Mouse (Mus musculus): ENCODE results near the gene Cage1. TPM values are rescaled to one million over a fixed set of nuclear protein-coding genes. Genes with fewer than 3 reads are reported as not detected.
A peak's percentile ranks its signal among the peaks of the same experiment; 100 is the strongest.

Gene Cage1
- polyA plus RNA-seq, 1 experiment from 2014 or later, result 3.4 TPM

- WGBS, result 76% methylated on average over 3 of the region's 3 CpGs
- ATAC-seq (ENCODE audit: low FRiP score), result no peak
- Histone ChIP-seq H3K4me3 (replicated peaks; ENCODE audit: low read length) (no peak overlapping the region), H3K9me3 (ENCODE audit: control insufficient read depth, low read length) (no peaks in the 10 kb centered on the region), H3K4me2 (replicated peaks) (no peak overlapping the region), H3K27ac (no peak overlapping the region), H3K4me1 (replicated peaks; ENCODE audit: control insufficient read depth, insufficient read depth, low read length) (no peaks in the 10 kb centered on the region), H3K9ac (no peak overlapping the region), H3K27me3 (ENCODE audit: control insufficient read depth, insufficient read depth, low read length) (no peaks in the 10 kb centered on the region), H3K36me3 (replicated peaks; ENCODE audit: control insufficient read depth, insufficient read depth) (no peaks in the 10 kb centered on the region)
- DNase-seq (ENCODE audit: low spot score), result no peak
These were observed 18.1 kb downstream of the Cage1 start for GRCm38 (mm10) chr13:38018791-38019190.

GRCm38 (mm10) chr13:38015591-38015990, 21.3 kb downstream of the Cage1 start:
- H3K4me2 ChIP-seq (replicated peaks), result no peak overlapping the region
- no peak overlapping the region for H3K4me3 ChIP-seq (replicated peaks; ENCODE audit: low read length)
- no peaks in the 10 kb centered on the region for H3K36me3 ChIP-seq (replicated peaks; ENCODE audit: control insufficient read depth, insufficient read depth)
- H3K27me3 ChIP-seq (ENCODE audit: control insufficient read depth, insufficient read depth, low read length), result no peaks in the 10 kb centered on the region
- no peak overlapping the region for H3K9ac ChIP-seq
- no peaks in the 10 kb centered on the region for H3K9me3 ChIP-seq (ENCODE audit: control insufficient read depth, low read length)
- no peaks in the 10 kb centered on the region for H3K4me1 ChIP-seq (replicated peaks; ENCODE audit: control insufficient read depth, insufficient read depth, low read length)
- 94% methylated on average over 4 of the region's 4 CpGs for WGBS
- ATAC-seq (ENCODE audit: low FRiP score) (no peak), DNase-seq (ENCODE audit: low spot score) (no peak)
- H3K27ac ChIP-seq, result no peak overlapping the region

- H3K27ac ChIP-seq, result no peak overlapping the region
- no peaks in the 10 kb centered on the region for H3K9me3 ChIP-seq (ENCODE audit: control insufficient read depth, low read length)
These were observed 24.4 kb downstream of the Cage1 start for GRCm38 (mm10) chr13:38012436-38012835.

GRCm38 (mm10) chr13:38010444-38010910, 26.4 kb downstream of the Cage1 start:
- Histone ChIP-seq H3K4me3 (replicated peaks; ENCODE audit: low read length) (no peak overlapping the region), H3K27me3 (ENCODE audit: control insufficient read depth, insufficient read depth, low read length) (no peaks in the 10 kb centered on the region), H3K9ac (no peak overlapping the region), H3K27ac (no peak overlapping the region), H3K36me3 (replicated peaks; ENCODE audit: control insufficient read depth, insufficient read depth) (no peaks in the 10 kb centered on the region), H3K4me1 (replicated peaks; ENCODE audit: control insufficient read depth, insufficient read depth, low read length) (no peaks in the 10 kb centered on the region), H3K4me2 (replicated peaks) (no peak overlapping the region), H3K9me3 (ENCODE audit: control insufficient read depth, low read length) (no peaks in the 10 kb centered on the region)
- no peak for ATAC-seq (ENCODE audit: low FRiP score)
- no peak for DNase-seq (ENCODE audit: low spot score)
- 87% methylated on average over 5 of the region's 5 CpGs for WGBS

More at GRCm38 (mm10) chr13:38012436-38012835, 24.4 kb downstream of the Cage1 start:
- ATAC-seq (ENCODE audit: low FRiP score) (no peak), DNase-seq (ENCODE audit: low spot score) (no peak)
- no peaks in the 10 kb centered on the region for H3K27me3 ChIP-seq (ENCODE audit: control insufficient read depth, insufficient read depth, low read length)
- 88% methylated on average over 5 of the region's 5 CpGs for WGBS
- H3K4me1 ChIP-seq (replicated peaks; ENCODE audit: control insufficient read depth, insufficient read depth, low read length), result no peaks in the 10 kb centered on the region
- H3K4me2 ChIP-seq (replicated peaks), result no peak overlapping the region
- H3K4me3 ChIP-seq (replicated peaks; ENCODE audit: low read length), result no peak overlapping the region
- no peak overlapping the region for H3K9ac ChIP-seq
- H3K36me3 ChIP-seq (replicated peaks; ENCODE audit: control insufficient read depth, insufficient read depth), result no peaks in the 10 kb centered on the region

- H3K4me1 ChIP-seq (replicated peaks; ENCODE audit: control insufficient read depth, insufficient read depth, low read length), result no peaks in the 10 kb centered on the region
- no peaks in the 10 kb centered on the region for H3K27me3 ChIP-seq (ENCODE audit: control insufficient read depth, insufficient read depth, low read length)
- no peak overlapping the region for H3K4me3 ChIP-seq (replicated peaks; ENCODE audit: low read length)
- H3K9ac ChIP-seq, result no peak overlapping the region
- no peak for ATAC-seq (ENCODE audit: low FRiP score)
- H3K9me3 ChIP-seq (ENCODE audit: control insufficient read depth, low read length), result no peaks in the 10 kb centered on the region
- H3K36me3 ChIP-seq (replicated peaks; ENCODE audit: control insufficient read depth, insufficient read depth), result no peaks in the 10 kb centered on the region
- 83% methylated on average over 5 of the region's 5 CpGs for WGBS
- no peak overlapping the region for H3K27ac ChIP-seq
- H3K4me2 ChIP-seq (replicated peaks), result no peak overlapping the region
- no peak for DNase-seq (ENCODE audit: low spot score)
These were observed 27.0 kb downstream of the Cage1 start for GRCm38 (mm10) chr13:38009721-38010408.

GRCm38 (mm10) chr13:38007972-38008371, 28.9 kb downstream of the Cage1 start:
- Histone ChIP-seq H3K4me2 (replicated peaks) (no peak overlapping the region), H3K36me3 (replicated peaks; ENCODE audit: control insufficient read depth, insufficient read depth) (no peaks in the 10 kb centered on the region), H3K27me3 (ENCODE audit: control insufficient read depth, insufficient read depth, low read length) (no peaks in the 10 kb centered on the region), H3K9me3 (ENCODE audit: control insufficient read depth, low read length) (no peaks in the 10 kb centered on the region), H3K9ac (no peak overlapping the region), H3K4me3 (replicated peaks; ENCODE audit: low read length) (no peak overlapping the region), H3K27ac (no peak overlapping the region), H3K4me1 (replicated peaks; ENCODE audit: control insufficient read depth, insufficient read depth, low read length) (no peaks in the 10 kb centered on the region)
- DNase-seq (ENCODE audit: low spot score) (no peak), ATAC-seq (ENCODE audit: low FRiP score) (no peak)
- WGBS, result 94% methylated on average over 2 of the region's 2 CpGs

GRCm38 (mm10) chr13:38002461-38002860, 34.4 kb downstream of the Cage1 start:
- DNase-seq (ENCODE audit: low spot score) (no peak), ATAC-seq (ENCODE audit: low FRiP score) (no peak)
- H3K4me3 ChIP-seq (replicated peaks; ENCODE audit: low read length), result no peak overlapping the region
- H3K9ac ChIP-seq, result no peak overlapping the region
- WGBS, result 52% methylated on average over 1 of the region's 1 CpGs
- H3K36me3 ChIP-seq (replicated peaks; ENCODE audit: control insufficient read depth, insufficient read depth), result no peaks in the 10 kb centered on the region
- H3K9me3 ChIP-seq (ENCODE audit: control insufficient read depth, low read length), result no peaks in the 10 kb centered on the region
- no peak overlapping the region for H3K27ac ChIP-seq
- no peak overlapping the region for H3K4me2 ChIP-seq (replicated peaks)
- H3K27me3 ChIP-seq (ENCODE audit: control insufficient read depth, insufficient read depth, low read length), result no peaks in the 10 kb centered on the region
- no peaks in the 10 kb centered on the region for H3K4me1 ChIP-seq (replicated peaks; ENCODE audit: control insufficient read depth, insufficient read depth, low read length)

GRCm38 (mm10) chr13:37999713-38000112, 37.2 kb downstream of the Cage1 start:
- no peaks in the 10 kb centered on the region for H3K36me3 ChIP-seq (replicated peaks; ENCODE audit: control insufficient read depth, insufficient read depth)
- DNase-seq (ENCODE audit: low spot score), result no peak
- 83% methylated on average over 3 of the region's 3 CpGs for WGBS

GRCm38 (mm10) chr13:37994405-37994749, 42.5 kb downstream of the Cage1 start:
- Histone ChIP-seq H3K9me3 (ENCODE audit: control insufficient read depth, low read length) (no peaks in the 10 kb centered on the region), H3K27ac (peak overlapping the region; percentile 73), H3K4me2 (replicated peaks) (peak overlapping the region; percentile 89), H3K27me3 (ENCODE audit: control insufficient read depth, insufficient read depth, low read length) (no peaks in the 10 kb centered on the region), H3K9ac (peak overlapping the region; percentile 97), H3K4me3 (replicated peaks; ENCODE audit: low read length) (peak overlapping the region; percentile 98), H3K36me3 (replicated peaks; ENCODE audit: control insufficient read depth, insufficient read depth) (peaks cover 25% of the 10 kb centered on the region), H3K4me1 (replicated peaks; ENCODE audit: control insufficient read depth, insufficient read depth, low read length) (peaks cover 8% of the 10 kb centered on the region)
- DNase-seq (ENCODE audit: low spot score) (no peak), ATAC-seq (ENCODE audit: low FRiP score) (peak; percentile 59)
- 18% methylated on average over 7 of the region's 7 CpGs for WGBS

More at GRCm38 (mm10) chr13:37999713-38000112, 37.2 kb downstream of the Cage1 start:
- Histone ChIP-seq H3K9me3 (ENCODE audit: control insufficient read depth, low read length) (no peaks in the 10 kb centered on the region), H3K27me3 (ENCODE audit: control insufficient read depth, insufficient read depth, low read length) (no peaks in the 10 kb centered on the region), H3K9ac (no peak overlapping the region), H3K4me2 (replicated peaks) (no peak overlapping the region), H3K4me3 (replicated peaks; ENCODE audit: low read length) (no peak overlapping the region), H3K27ac (no peak overlapping the region), H3K4me1 (replicated peaks; ENCODE audit: control insufficient read depth, insufficient read depth, low read length) (no peaks in the 10 kb centered on the region)
- ATAC-seq (ENCODE audit: low FRiP score), result no peak

All from hindbrain, embryonic 14.5 days (tissue).